Mouse (Mus musculus) cerebellum, adult 2 months (tissue): Measurements from ENCODE around the gene Dnase2b.

Experiments
- CTCF ChIP-seq: fragments of 200-500 bp; IDR thresholded peaks from 2 replicates; pipeline ENCODE4 v1.5.1; 2011; ENCODE audit warnings: low read depth, mild to moderate bottlenecking, control low read depth, low read length, moderate library complexity, borderline replicate concordance; ENCODE audit not compliant: insufficient read depth
- POLR2A ChIP-seq: fragments of 200-500 bp; IDR thresholded peaks from 2 replicates; pipeline ENCODE4 v1.6.1; 2011; ENCODE audit warnings: low read length, control low read depth, borderline replicate concordance; ENCODE audit not compliant: insufficient read depth

- TF ChIP-seq POLR2A (no peak), CTCF (no peak)
Observed at GRCm38 (mm10) chr3:146658061-146658639, 42.8 kb upstream of the Dnase2b start.
